Mouse (Mus musculus) megakaryocyte, adult 5-6 weeks (primary cell): ENCODE measurements around the gene Armh3. TPM values are rescaled to one million over a fixed set of nuclear protein-coding genes. Genes with fewer than 3 reads are reported as not detected.

Experiments
- ATAC-seq: 2 replicates; pipeline ENCODE4 v1.8.0; 2016; ENCODE audit warnings: mild to moderate bottlenecking, inconsistent platforms; ENCODE audit not compliant: poor library complexity, severe bottlenecking
- total RNA-seq, 2 experiments: library from RNA; stranded (forward) in 1 of 2; stranded (reverse) in 1 of 2; fragments of 153-499, 151-499 nt in 1 of 2; fragments of 221-1000, 200-1000 nt in 1 of 2; gene quantifications; 2 replicates each; pipeline versions ENCODE4 v1.2.3 to v1.2.4; 2015 to 2017

The Armh3 gene
- total RNA-seq, 2 experiments from 2014 or later, result 6.6 to 12.8 TPM

DNA sequence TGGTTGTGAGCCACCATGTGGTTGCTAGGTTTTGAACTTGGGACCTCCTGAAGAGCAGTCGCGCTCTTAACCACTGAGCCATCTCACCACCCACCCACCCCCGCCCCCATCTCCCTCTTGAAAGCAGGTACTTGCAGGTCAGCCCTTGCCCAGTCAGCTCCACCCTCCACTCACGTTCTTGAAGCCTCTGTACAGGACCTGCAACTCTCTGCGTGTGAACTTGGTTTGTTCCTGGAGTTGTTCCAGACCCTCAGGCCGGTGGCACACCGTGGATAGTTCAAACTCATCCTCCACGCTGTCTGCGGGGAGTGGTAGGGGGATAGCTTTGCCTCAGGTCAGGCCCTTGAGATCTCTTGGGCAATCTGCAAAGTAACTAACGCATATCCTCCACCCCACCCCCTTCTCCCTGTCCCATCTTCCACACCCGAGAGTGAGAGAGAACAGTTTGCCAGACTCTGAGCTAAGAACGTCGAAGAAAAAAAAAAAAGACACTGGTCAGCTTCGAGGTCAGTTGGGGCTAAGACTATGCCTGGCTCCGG, 202.8 kb downstream of the Armh3 start:
- no peak for ATAC-seq

DNA sequence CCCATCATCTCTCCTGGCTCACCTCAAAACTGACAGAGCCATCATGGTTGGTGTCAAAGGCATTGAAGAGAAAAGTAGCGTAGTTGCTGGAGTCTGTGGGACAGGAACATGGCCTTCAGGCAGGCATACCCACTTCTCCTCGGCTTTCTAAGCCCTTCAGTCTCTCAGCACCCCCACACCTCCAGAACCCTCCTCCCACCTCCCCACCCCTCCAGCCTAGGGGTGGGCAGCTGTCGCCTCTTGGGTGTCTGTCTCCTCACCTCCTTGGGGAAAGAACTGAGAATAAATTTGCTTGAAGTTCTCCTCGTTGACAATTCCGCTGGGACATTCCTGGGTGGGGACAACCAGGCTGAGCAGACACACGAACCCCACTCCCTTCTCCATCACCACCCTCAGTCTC, 203.6 kb downstream of the Armh3 start:
- no peak for ATAC-seq

DNA sequence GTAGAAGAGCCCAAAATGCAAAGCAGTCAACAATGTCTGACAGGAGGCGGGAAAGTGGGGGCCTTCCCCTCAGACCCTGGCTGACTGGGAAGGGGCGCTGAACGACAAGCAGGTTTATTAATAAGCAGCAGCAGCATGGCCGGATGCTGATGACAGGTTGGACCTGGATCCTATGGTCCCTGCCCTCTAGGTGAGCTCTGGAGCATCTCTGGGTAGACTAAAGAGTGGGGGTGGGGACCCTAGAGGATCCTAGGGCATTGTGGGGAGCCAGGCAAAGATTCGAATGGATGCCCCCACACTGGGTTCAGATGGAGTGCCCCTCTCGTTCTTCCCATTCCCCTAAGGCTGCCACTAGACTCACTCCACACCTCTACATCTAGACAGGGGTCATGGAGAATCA, 205.9 kb downstream of the Armh3 start:
- no peak for ATAC-seq

DNA sequence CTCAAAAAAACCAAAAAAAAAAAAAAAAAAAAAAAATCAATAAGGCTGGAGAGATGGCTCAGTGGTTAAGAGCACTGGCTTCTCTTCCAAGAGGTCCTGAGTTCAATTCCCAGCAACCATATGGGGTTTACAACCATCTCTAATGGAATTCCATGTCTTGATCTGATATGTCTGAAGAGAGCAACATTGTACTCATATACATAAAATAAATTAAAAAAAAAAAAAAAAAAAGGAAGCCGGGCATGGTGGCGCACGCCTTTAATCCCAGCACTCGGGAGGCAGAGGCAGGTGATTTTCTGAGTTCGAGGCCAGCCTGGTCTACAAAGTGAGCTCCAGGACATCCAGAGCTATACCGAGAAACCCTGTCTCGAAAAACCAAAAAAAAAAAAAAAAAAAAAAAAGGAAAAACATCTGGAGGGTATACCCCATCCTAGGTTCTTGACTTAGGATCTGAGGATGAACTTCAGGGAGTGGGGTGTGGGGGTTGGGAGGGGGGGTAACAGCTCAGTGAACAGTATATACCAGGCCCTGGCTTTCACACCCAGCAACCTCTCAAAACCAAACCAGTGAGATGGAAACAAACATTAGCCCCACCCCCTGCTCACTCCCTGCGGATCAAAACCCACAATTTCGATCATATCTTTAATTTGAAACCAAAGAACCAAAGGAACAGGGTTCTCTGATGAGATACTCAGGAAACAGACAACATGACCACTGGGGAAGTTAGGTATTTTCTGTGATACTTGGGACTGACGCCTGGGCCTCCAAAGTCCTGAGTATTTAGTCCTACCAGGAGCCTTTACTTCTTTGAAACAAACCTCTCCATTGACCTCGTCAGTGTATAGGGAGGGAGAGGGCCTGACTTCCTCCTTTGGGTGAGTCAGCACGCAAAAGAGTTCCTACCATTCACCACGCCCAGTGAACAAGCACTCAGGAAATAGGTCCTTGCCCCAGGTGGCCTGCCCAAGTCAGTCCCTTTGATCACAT, 208.1 kb downstream of the Armh3 start:
- ATAC-seq, result peak; percentile 100

DNA sequence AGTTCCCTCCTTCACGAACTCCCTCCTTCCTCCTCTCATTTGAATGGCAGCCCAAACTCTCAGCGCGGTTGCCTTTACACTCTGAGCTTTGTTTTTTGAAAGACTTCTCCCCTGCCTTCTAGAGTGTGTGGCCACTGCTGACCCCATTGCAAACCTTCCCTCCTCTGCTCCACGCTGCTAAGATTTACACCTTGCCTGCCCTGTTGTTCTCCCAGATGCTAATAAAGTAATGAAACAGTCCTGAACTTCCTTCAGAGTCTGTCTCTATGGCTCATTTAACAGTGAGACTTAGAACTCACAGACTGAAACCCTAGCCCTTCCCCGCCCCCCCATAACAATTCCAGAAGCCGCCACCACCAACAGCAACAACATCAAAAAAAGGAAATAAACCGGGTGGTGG, 208.9 kb downstream of the Armh3 start:
- no peak for ATAC-seq

DNA sequence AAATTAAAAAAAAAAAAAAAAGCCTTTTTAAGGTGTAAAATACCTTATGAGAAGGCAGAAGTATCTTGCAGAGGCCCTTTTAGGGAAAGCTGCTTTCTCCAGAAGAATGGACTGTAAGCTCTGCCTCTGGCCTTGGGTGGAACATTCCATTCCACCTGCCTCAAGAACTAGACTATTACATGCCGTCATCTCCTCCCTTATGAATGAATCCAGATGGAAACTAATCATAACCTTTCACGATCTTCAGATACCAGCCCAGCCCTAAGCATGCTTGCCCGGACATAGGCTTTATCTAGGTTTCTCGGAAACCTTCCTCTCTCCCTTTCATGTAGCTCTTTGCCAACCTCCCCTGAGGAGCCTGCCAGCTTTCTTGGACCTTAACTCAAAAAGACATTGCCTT, 210.0 kb downstream of the Armh3 start:
- no peak for ATAC-seq

DNA sequence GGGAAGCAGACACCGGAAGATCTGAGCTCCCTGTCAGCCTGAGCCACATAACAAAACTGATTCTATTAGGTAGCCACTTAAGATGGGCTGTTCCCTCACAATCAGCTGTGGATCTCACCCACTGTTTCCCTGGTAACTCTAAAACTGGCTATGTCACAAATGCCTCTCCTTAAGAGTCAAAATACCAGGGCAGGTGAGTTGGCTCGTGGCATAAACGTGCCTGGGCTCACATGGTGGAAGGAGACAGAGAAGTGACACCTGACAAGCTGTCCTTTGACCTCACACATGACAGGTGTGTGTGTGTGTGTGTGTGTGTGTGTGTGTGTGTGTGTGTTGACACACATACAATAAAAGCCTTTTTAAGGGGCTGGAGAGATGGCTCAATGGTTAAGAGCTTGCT, 210.8 kb downstream of the Armh3 start:
- no peak for ATAC-seq

DNA sequence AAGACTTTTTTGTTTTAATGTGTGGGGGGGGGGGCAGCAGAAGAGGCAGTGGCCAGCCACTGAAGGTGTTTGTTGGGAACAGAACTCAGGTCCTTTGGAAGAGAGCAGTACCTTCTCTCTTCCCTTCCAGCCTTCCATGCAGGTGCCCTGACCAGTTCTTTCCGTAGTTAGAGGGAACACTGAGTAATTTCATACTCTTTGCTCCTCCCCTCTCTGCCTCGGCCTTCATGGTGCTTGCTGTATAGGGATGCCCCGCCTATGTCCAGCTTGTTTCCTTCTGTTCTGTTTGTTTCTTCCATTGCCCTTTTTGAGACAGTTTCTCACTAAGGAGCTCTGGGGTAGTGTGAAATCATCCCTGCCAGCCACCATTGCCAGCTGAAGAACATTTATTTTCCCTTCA, 212.8 kb downstream of the Armh3 start:
- ATAC-seq, result no peak

DNA sequence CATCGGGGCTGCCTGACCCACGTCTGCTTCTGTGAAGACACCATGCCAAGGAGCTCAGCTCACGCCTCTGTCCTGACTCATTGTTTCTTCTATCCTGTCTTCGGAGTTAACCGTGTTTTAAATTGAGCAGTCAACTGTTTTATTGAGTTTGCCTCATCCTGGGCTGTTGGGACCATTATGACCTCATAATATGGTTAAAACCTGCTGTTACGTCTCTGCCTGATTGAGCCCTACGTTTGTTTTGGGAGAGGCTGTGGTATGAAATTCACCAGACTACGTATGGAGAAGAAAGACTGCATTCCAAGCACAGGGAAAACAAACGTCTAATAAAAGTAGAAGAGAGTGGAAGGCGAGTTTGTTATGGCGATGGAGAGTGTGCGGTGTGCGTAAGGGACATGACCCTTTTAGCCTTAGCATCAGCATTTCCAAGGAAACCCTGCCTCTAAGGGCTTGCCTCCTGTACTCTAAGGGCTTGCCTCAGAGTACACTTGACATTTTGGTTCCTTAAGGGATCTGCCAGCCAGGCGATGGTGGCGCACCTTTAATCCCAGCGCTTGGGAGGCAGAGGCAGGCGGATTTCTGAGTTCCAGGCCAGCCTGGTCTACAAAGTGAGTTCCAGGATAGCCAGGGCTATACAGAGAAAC, 214.2 kb downstream of the Armh3 start:
- no peak for ATAC-seq

DNA sequence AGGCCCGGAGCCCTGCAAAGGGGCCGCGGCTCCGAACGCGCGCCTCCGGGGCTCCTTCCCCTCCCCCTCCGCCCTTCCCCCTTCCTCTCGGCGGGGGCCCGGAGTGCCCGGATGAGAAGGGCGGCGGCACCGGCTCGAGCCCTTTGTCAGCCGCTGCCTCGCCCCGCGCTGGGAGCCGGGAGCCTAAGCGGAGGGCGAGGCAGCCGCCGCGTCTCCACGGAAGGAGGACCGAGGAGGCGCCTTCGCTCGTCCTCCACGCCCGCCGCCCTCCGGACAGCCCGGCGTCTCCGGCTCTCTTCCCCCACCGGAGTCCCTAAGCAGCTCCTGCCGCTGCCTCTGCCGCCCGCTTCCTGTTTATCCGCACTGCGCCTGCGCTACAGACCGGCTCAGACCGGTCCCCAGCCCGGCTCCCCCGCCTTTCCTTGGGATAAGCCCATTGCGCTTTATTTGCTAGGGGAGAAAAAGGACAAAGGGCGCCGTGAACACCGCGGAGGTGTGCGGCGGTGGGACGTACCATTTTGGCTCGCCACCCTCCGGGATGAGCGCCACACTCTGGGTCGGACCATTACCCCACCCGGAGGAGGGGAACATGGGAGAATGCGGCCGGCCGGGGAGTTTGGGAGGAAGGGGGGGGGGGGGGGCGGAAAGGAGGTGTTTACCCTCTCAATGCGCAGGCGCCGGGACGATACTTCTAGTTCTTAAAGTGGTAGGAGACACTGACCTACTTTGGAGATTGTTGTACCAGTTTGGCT, 214.9 kb downstream of the Armh3 start, which contains the start of gene Mgea5:
Mgea5 (minus strand) TSS at position 657 of the 752 bp plus-strand sequence.
- ATAC-seq, result peak; percentile 95

DNA sequence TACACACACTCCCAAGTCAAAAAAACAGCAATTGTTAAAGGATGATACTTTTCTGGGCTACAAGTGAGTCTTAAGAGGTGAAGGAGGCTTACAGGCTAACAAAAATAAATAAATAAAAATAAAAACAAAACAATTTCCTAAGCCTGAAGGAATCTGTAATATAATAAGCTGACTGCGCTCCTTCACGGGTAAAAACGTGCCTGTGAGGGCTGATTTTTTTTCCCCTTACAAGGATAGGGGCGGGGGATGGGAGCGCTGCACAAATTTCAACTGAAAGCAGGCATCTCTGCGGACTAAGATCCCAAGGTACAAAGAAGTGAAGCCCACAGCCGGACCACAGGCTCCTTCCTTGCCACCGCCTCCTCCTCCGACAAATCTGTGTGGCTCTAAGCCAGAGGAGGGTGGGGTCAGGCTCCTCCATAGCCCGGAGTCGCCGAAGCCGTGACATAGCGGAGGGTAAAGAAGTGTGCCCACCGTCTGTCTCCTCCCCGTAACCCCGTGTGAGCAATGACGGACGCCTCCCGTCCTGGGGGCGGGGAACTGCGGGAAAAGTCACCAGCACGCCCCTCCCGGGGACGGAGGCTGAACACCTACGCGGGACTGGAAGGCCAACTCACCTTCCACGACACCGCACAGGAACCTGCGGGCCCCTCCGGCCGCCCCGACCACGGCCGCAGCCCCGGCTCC, 215.8 kb downstream of the Armh3 start:
- ATAC-seq, result peak; percentile 46

DNA sequence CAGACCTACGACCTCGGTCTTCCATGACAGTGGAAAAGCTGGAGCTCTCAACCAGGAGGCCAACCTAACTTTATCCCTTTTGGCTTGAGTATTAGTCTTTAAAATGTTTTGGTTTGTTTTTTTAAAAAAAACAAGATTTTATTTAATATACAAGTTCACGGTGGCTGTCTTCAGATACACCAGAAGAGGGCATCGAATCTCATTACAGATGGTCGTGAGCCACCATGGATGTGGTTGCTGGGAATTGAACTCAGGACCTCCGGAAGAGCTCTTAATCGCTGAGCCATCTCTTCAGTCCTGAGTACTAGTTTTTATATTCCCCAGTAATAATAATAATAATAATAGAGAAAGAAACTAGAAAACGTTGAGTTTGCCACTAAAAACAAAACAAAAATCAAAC, 216.6 kb downstream of the Armh3 start:
- ATAC-seq, result no peak

DNA sequence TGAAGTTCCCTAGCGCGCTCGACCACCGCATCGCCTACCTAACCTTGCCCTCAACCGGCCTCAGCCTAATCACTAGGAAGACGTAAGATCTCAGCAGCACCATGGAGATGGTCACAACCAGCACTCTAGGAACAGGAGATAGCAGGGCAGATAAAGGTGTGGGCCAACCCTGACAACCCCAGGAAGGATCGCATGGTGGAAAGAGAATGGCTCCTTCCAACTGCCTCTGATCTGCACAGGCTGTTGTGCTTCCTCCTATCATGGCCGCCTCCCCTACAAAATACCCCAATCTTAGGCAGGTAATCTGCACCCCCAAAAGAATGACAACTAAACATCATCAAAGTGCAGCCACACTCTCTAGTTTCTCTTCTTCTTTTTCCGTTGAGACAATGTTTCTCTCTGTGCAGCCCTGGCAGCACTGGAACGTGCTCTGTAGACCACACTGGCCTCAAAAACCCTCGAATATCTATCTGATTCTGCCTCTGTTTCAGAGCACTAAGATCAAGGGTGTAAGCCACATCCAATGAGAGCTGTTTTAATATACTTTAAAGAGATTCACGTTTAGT, 217.9 kb downstream of the Armh3 start:
- ATAC-seq, result no peak

DNA sequence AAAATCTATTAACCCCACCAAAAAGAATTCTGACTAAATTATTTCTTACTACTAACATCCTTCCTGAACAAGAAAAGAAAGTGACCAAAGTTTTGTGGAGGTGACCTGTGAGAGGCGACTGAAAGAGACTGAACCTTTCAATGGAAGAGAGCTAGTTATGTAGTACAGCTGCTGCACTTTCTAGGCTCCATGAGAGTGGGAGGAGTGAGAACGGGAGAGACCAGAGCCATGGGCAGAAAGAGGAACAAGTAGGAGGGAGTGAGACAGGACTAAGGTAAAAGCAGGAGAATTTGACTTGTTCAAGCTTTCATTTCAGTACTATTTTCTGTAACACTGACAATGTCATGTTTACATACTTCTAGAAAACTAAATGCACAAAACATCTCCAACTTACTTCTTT, 222.8 kb downstream of the Armh3 start:
- no peak for ATAC-seq

DNA sequence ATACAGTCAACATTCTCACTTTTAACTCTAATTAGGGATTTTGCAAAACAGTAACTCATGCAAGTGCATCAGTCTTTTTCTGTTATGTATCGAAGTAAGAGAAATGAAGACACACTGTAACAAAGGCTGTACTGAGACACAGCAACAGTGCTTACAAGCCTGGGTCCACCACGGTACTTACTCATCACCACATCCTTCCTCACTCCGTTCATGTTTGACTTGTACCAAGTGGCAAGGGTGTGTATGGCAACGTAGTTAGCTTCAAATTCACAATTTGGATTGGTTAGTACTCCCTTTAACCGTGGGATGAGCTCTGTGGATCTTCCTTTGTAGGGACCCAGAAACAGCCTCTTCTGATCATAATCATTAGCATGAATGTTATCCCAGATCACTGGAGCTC, 226.8 kb downstream of the Armh3 start:
- ATAC-seq, result no peak

Other genes starting within 250 kb of the Armh3 start
- gene Npm3, start 248.9 kb downstream of the Armh3 start, total RNA-seq (2015), result 36.5 and 39.2 TPM in 2 replicates
- 30.4 and 38.4 TPM in 2 replicates for gene Npm3, start 248.9 kb downstream of the Armh3 start, total RNA-seq (2017)
- 91.8 and 94.7 TPM in 2 replicates for gene Mgea5, start 214.7 kb downstream of the Armh3 start, total RNA-seq (2015)
- 157 and 170 TPM in 2 replicates for gene Mgea5, start 214.7 kb downstream of the Armh3 start, total RNA-seq (2017)
- gene Kcnip2, start 182.4 kb downstream of the Armh3 start, total RNA-seq (2015), result 0.09 and 0.16 TPM in 2 replicates
- gene Kcnip2, start 182.4 kb downstream of the Armh3 start, total RNA-seq (2017), result not detected in 2 replicates
- gene Hps6, start 5.0 kb upstream of the Armh3 start, total RNA-seq (2015), result 1.2 and 1.7 TPM in 2 replicates
- gene Hps6, start 5.0 kb upstream of the Armh3 start, total RNA-seq (2017), result 6.6 and 6.8 TPM in 2 replicates
- gene Pprc1, start 46.4 kb upstream of the Armh3 start, total RNA-seq (2015), result 14.1 and 30.8 TPM in 2 replicates
- gene Pprc1, start 46.4 kb upstream of the Armh3 start, total RNA-seq (2017), result 8.6 and 11.5 TPM in 2 replicates
- 48.8 and 54.5 TPM in 2 replicates for gene Ldb1, start 46.7 kb upstream of the Armh3 start, total RNA-seq (2015)
- 60.2 and 60.8 TPM in 2 replicates for gene Ldb1, start 46.7 kb upstream of the Armh3 start, total RNA-seq (2017)
- gene Nolc1, start 77.4 kb upstream of the Armh3 start, total RNA-seq (2015), result 16.4 and 19.7 TPM in 2 replicates
- 36.8 and 47.6 TPM in 2 replicates for gene Nolc1, start 77.4 kb upstream of the Armh3 start, total RNA-seq (2017)
- not detected in 2 replicates for gene Elovl3, start 133.4 kb upstream of the Armh3 start, total RNA-seq (2015)
- not detected in 2 replicates for gene Elovl3, start 133.4 kb upstream of the Armh3 start, total RNA-seq (2017)
- not detected in 2 replicates for gene Pitx3, start 149.8 kb upstream of the Armh3 start, total RNA-seq (2015)
- not detected in 2 replicates for gene Pitx3, start 149.8 kb upstream of the Armh3 start, total RNA-seq (2017)
- 28.2 and 36.0 TPM in 2 replicates for gene Gbf1, start 154.0 kb upstream of the Armh3 start, total RNA-seq (2015)
- gene Gbf1, start 154.0 kb upstream of the Armh3 start, total RNA-seq (2017), result 27.0 and 38.8 TPM in 2 replicates